Mouse (Mus musculus) hindbrain, embryonic 15.5 days (tissue): ENCODE results near the gene Hoxd13. TPM values are rescaled to one million over a fixed set of nuclear protein-coding genes. Genes with fewer than 3 reads are reported as not detected.

Experiments used
- ATAC-seq: fragments of 200-750 bp; cut with Nextera tagmentation; 2 replicates; pipeline ENCODE4 v1.8.0; 2017; ENCODE audit warnings: low read depth, moderate number of reproducible peaks, moderate TSS enrichment; ENCODE audit not compliant: low FRiP score
- H3K27ac ChIP-seq: fragments of 300-500 bp; sonication (generic); replicated peaks from 2 replicates; pipeline ENCODE4 v1.5.1; 2015; ENCODE audit warnings: mild to moderate bottlenecking, inconsistent platforms
- H3K27me3 ChIP-seq: fragments of 300-500 bp; sonication (generic); 2 replicates; pipeline ENCODE4 v1.6.1; 2015; ENCODE audit warnings: control low read depth, inconsistent platforms
- H3K36me3 ChIP-seq: fragments of 300-500 bp; sonication (generic); 2 replicates; pipeline ENCODE4 v1.6.1; 2015; ENCODE audit warnings: control low read depth, inconsistent platforms
- H3K4me1 ChIP-seq: fragments of 300-500 bp; sonication (generic); replicated peaks from 2 replicates; pipeline ENCODE4 v1.6.1; 2015; ENCODE audit warnings: control low read depth, inconsistent platforms
- H3K4me2 ChIP-seq: fragments of 300-500 bp; sonication (generic); 2 replicates; pipeline ENCODE4 v1.6.1; 2015; ENCODE audit warnings: moderate library complexity, mild to moderate bottlenecking, inconsistent platforms
- H3K4me3 ChIP-seq: fragments of 300-500 bp; sonication (generic); 2 replicates; pipeline ENCODE4 v1.5.1; 2015; ENCODE audit warnings: mild to moderate bottlenecking, inconsistent platforms
- H3K9ac ChIP-seq: fragments of 300-500 bp; sonication (generic); 2 replicates; pipeline ENCODE4 v1.6.1; 2015; ENCODE audit warnings: inconsistent platforms
- H3K9me3 ChIP-seq: fragments of 300-500 bp; sonication (generic); 2 replicates; pipeline ENCODE4 v1.6.1; 2016; ENCODE audit warnings: control low read depth, inconsistent platforms
- WGBS: fragments of 180-500 bp; shearing (Covaris S2); methylation state at CpG from one replicate; pipeline ENCODE4 v1.1.7; 2015; 5-methylcytosine and 5-hydroxymethylcytosine counted together
- polyA plus RNA-seq: library from polyadenylated mRNA; unstranded; fragments of >200 nt; fragmentation: Nextera tagmentation; extraction: Ambion mirVana; gene quantifications from 2 replicates; pipeline ENCODE4 v1.2.1, GENCODE M21; 2015

Gene Hoxd13
- polyA plus RNA-seq, 1 experiment from 2014 or later, result not detected

DNA sequence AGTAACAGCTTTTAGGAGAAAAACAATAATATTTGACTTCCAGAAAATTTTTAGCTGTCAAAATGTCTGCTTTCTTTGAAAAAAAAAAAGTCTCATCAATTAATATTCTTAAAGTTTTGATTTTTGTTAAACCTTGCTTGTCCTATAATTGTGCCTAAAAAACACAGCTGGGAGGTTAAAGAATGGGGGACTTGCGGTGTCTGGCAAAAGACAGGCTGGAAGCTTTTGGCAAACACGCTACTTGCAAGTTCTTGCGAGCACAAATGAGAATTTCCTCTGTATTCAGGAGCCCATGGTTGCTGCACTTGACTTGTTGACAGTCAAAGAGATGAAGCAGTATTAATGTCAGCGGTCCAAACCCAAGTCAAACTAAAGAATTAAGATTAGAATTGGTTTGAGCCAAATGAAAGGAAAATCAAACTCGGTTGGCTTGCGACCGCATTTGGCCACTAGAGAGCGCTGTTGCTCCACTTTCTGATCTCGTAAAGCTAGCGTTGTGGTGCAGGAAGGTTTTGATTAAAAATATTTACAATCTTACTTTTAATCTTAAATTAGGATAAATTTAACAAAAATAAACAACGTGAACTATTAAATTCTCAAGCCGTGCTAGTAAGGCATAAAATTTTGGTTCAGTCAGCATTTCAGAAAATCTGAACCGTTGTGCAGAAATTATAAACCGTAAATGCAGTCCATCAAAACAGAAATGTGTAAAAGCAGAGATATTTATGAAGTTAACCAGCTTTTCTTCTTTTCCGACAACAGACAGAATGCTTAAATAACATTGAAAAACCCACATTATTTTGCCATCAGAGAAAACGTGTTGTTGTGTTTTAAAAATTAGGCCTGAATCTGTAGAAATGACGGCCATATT, 34.1 kb downstream of the Hoxd13 start:
- H3K4me3 ChIP-seq, result no peak overlapping the region
- no peak overlapping the region for H3K9ac ChIP-seq
- H3K36me3 ChIP-seq, result no peaks in the 10 kb centered on the region
- H3K9me3 ChIP-seq, result no peaks in the 10 kb centered on the region
- ATAC-seq, result no peak
- no peak overlapping the region for H3K4me2 ChIP-seq
- H3K4me1 ChIP-seq, result peaks cover 23% of the 10 kb centered on the region
- WGBS, result 11% methylated on average over 17 of the region's 17 CpGs
- peaks cover 76% of the 10 kb centered on the region for H3K27me3 ChIP-seq
- H3K27ac ChIP-seq, result no peak overlapping the region

- 16% methylated on average over 6 of the region's 6 CpGs for WGBS
- ATAC-seq, result no peak
- Histone ChIP-seq H3K4me2 (no peak overlapping the region), H3K9me3 (no peaks in the 10 kb centered on the region), H3K27me3 (peaks cover 77% of the 10 kb centered on the region), H3K27ac (no peak overlapping the region), H3K4me3 (no peak overlapping the region), H3K36me3 (no peaks in the 10 kb centered on the region), H3K9ac (no peak overlapping the region), H3K4me1 (peaks cover 19% of the 10 kb centered on the region)
Observed at GRCm38 (mm10) chr2:74702820-74703219, 34.7 kb downstream of the Hoxd13 start.

- WGBS, result 4% methylated on average over 10 of the region's 10 CpGs
- Histone ChIP-seq H3K27ac (no peak overlapping the region), H3K27me3 (peaks cover 82% of the 10 kb centered on the region)
Observed at GRCm38 (mm10) chr2:74703317-74703716, 35.2 kb downstream of the Hoxd13 start.

DNA sequence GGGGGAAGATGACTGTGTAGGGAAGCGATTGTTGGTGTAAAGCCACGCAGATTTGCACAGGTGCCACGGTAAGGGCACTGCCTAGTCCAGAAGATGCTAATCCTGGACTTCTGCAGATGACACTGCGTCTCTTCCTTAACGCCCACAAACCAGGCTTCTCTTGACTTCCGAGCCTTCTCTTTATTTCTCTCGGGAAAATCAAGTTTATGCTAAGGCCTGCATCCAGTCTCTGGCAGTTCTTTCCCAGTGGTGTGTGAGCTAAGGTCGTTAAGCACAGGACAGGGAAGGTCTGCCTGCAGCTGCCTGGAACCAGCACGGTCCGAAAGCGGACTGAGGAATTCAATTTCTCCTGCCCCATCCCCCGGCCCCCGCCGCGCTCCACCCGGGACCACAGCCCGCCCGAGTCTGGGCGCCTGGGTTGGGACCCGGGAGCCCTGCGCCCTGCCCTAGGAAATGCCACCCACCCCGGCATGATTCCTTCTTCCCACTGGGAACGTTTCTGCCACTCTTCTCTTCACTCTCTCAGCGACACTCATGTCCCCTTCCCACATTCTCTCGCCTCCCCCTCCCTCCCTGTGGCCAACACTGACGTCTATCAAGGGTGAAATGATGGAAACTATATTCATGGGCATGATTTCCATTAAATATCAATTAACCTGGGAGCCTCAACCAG, 35.7 kb downstream of the Hoxd13 start:
- Histone ChIP-seq H3K36me3 (no peaks in the 10 kb centered on the region), H3K27ac (no peak overlapping the region), H3K4me3 (no peak overlapping the region), H3K9me3 (no peaks in the 10 kb centered on the region), H3K27me3 (peaks cover 85% of the 10 kb centered on the region), H3K4me1 (peaks cover 11% of the 10 kb centered on the region), H3K4me2 (no peak overlapping the region), H3K9ac (no peak overlapping the region)
- WGBS, result 3% methylated on average over 26 of the region's 26 CpGs
- no peak for ATAC-seq

More at GRCm38 (mm10) chr2:74703317-74703716, 35.2 kb downstream of the Hoxd13 start:
- no peak for ATAC-seq
- no peaks in the 10 kb centered on the region for H3K36me3 ChIP-seq
- H3K9me3 ChIP-seq, result no peaks in the 10 kb centered on the region
- H3K4me2 ChIP-seq, result no peak overlapping the region
- H3K9ac ChIP-seq, result no peak overlapping the region
- peaks cover 14% of the 10 kb centered on the region for H3K4me1 ChIP-seq
- H3K4me3 ChIP-seq, result no peak overlapping the region

DNA sequence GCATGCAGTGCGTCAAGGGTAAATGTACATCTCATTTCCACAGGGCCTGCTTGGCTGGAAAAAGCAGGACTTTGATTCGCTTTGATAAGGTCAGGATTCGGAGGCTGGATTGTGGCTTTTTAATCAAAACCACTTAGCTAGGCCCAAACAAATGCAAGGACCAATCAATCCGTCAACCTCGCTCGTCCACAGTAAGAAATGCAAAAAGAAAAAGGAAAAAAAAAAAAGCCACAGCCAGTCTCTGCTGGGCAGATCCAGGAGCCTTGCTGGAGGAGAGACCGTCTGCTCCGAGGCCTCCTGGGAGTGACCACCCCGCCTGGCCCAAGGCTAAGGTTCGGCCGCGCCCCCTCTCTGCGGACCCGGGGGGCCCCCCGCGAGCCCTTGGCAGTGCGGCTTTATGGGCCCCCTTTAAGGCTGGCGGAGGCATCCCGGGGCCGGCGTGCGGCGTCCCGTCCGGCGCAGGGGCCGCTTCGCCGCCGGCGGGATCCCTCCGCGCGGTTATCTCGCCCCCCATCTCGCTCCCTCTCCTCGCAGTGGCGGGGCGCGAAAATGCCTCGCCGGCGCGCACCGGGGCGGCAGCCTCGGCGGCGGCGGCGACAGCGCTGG, 36.4 kb downstream of the Hoxd13 start, which contains the start of gene Hoxd8:
Hoxd8 (plus strand) TSS at position 223 of the 606 bp plus-strand sequence.
- ATAC-seq, result no peak
- H3K4me3 ChIP-seq, result peak within 1 kb of the TSS; percentile 36
- peak within 1 kb of the TSS; percentile 50 for H3K4me2 ChIP-seq
- H3K4me1 ChIP-seq, result peaks cover 11% of the 10 kb centered on the region
- under 1% methylated on average over 48 of the region's 52 CpGs for WGBS
- peaks cover 87% of the 10 kb centered on the region for H3K27me3 ChIP-seq
- H3K9ac ChIP-seq, result no peak within 1 kb of the TSS
- no peaks in the 10 kb centered on the region for H3K36me3 ChIP-seq
- H3K9me3 ChIP-seq, result no peaks in the 10 kb centered on the region
- 0 out of 2 replicates have a peak within 1 kb of the TSS, but pooled peaks have one; percentile 0 for H3K27ac ChIP-seq

GRCm38 (mm10) chr2:74704999-74705466, 36.9 kb downstream of the Hoxd13 start:
- H3K9ac ChIP-seq, result no peak overlapping the region
- peak overlapping the region; percentile 50 for H3K4me2 ChIP-seq
- ATAC-seq, result no peak
- H3K9me3 ChIP-seq, result no peaks in the 10 kb centered on the region
- H3K27me3 ChIP-seq, result peaks cover 87% of the 10 kb centered on the region
- peaks cover 11% of the 10 kb centered on the region for H3K4me1 ChIP-seq
- H3K27ac ChIP-seq, result 0 out of 2 replicates have a peak overlapping the region, but pooled peaks have one; percentile 0
- no peaks in the 10 kb centered on the region for H3K36me3 ChIP-seq
- H3K4me3 ChIP-seq, result peak overlapping the region; percentile 36
- WGBS, result under 1% methylated on average over 53 of the region's 66 CpGs

DNA sequence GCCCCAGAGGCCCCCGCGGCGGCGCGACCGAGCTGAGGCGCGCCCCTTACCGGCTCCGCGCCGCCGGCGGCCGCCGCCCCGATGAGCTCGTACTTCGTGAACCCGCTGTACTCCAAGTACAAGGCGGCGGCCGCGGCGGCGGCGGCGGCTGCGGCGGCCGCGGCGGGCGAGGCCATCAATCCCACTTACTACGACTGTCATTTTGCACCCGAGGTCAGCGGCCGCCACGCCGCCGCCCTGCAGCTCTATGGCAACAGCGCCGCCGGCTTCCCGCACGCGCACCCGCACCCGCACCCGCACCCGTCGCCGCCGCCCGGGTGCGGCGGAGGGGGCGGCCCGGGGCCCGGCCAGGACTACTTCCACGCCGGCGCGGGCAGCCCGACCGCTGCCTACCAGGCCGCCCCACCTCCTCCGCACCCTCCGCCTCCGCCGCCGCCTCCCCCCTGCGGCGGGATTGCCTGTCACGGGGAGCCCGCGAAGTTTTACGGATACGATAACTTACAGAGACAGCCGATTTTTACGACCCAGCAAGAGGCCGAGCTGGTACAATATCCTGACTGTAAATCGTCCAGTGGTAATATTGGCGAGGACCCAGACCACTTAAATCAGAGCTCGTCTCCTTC, 37.5 kb downstream of the Hoxd13 start:
- Histone ChIP-seq H3K4me2 (peak overlapping the region; percentile 50), H3K36me3 (no peaks in the 10 kb centered on the region), H3K4me3 (peak overlapping the region; percentile 36), H3K9ac (no peak overlapping the region), H3K4me1 (peaks cover 11% of the 10 kb centered on the region), H3K9me3 (no peaks in the 10 kb centered on the region), H3K27me3 (peaks cover 87% of the 10 kb centered on the region), H3K27ac (0 out of 2 replicates have a peak overlapping the region, but pooled peaks have one; percentile 0)
- WGBS, result under 1% methylated on average over 52 of the region's 85 CpGs
- no peak for ATAC-seq

- peaks cover 11% of the 10 kb centered on the region for H3K4me1 ChIP-seq
- H3K9ac ChIP-seq, result no peak overlapping the region
- H3K9me3 ChIP-seq, result no peaks in the 10 kb centered on the region
- no peak for ATAC-seq
- H3K27ac ChIP-seq, result no peak overlapping the region
- no peak overlapping the region for H3K4me2 ChIP-seq
- peaks cover 82% of the 10 kb centered on the region for H3K27me3 ChIP-seq
- H3K4me3 ChIP-seq, result no peak overlapping the region
- no peaks in the 10 kb centered on the region for H3K36me3 ChIP-seq
- 1% methylated on average over 13 of the region's 13 CpGs for WGBS
Observed at GRCm38 (mm10) chr2:74706393-74706960, 38.4 kb downstream of the Hoxd13 start.

GRCm38 (mm10) chr2:74707599-74707998, 39.5 kb downstream of the Hoxd13 start:
- H3K9ac ChIP-seq, result no peak overlapping the region
- no peak overlapping the region for H3K27ac ChIP-seq
- 10% methylated on average over 7 of the region's 7 CpGs for WGBS
- no peaks in the 10 kb centered on the region for H3K36me3 ChIP-seq
- peaks cover 18% of the 10 kb centered on the region for H3K4me1 ChIP-seq
- no peak for ATAC-seq
- peaks cover 78% of the 10 kb centered on the region for H3K27me3 ChIP-seq
- H3K9me3 ChIP-seq, result no peaks in the 10 kb centered on the region
- no peak overlapping the region for H3K4me3 ChIP-seq
- no peak overlapping the region for H3K4me2 ChIP-seq

DNA sequence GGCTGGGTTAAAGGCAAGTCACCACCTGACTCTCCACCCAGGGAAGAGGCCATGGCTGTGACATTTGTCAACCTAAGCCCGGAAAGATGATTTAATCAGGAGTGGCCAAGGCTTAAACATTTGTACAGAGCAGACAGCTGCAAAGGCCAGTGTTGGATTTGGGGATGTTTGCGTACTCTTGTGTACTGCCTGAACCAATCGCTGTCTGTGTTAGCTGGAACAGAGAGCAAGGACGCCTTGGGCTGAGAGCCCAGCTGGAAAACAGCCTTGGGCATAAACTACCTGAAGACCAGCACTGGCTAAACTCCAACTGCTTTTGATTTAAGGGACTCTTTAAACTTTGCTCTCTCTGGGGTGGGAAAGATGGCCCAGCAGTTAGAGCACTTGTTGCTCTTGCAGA, 40.6 kb downstream of the Hoxd13 start:
- Histone ChIP-seq H3K4me1 (peaks cover 18% of the 10 kb centered on the region), H3K36me3 (no peaks in the 10 kb centered on the region), H3K27me3 (peaks cover 78% of the 10 kb centered on the region), H3K4me3 (no peak overlapping the region), H3K27ac (no peak overlapping the region), H3K9me3 (no peaks in the 10 kb centered on the region), H3K9ac (no peak overlapping the region), H3K4me2 (no peak overlapping the region)
- ATAC-seq, result no peak
- WGBS, result 9% methylated on average over 4 of the region's 4 CpGs
